Mouse (Mus musculus): ENCODE measurements around the gene Trp63. TPM values are rescaled to one million over a fixed set of nuclear protein-coding genes. Genes with fewer than 3 reads are reported as not detected.

Gene Trp63
- polyA plus RNA-seq, 1 experiment = 23.1 TPM

DNA sequence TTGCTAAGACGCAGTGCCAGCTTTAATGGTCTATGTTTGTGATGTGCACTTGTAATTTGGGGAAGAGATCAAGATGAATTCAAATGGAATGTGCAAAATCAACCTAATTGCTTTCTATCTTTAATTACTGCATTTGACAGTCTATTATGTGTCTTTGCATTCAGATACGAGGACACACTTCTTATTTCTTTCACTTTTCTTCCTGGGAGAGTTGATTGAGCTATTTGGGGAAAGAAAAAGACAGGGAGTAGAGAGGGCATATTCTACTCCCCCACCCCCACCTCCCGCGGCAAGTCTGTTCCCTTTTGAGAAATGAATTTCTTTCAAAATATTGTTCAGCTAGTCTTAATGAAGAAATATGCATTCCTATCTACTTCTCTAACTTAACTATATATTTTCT is 149.0 kb downstream of the Trp63 start:
- WGBS = 89% methylated on average over 4 of the region's 4 CpGs
- DNase-seq = no peak
- no peaks in the 10 kb centered on the region for H3K27me3 ChIP-seq (ENCODE audit: control insufficient read depth, insufficient read depth, low read length)
- no peaks in the 10 kb centered on the region for H3K4me1 ChIP-seq (replicated peaks; ENCODE audit: control insufficient read depth, insufficient read depth, low read length)
- H3K27ac ChIP-seq (ENCODE audit: control insufficient read depth, insufficient read depth, low read length) = no peak overlapping the region
- H3K36me3 ChIP-seq (ENCODE audit: control insufficient read depth, insufficient read depth, low read length) = no peaks in the 10 kb centered on the region
- no peak overlapping the region for H3K4me3 ChIP-seq (ENCODE audit: control insufficient read depth, insufficient read depth, low read length)
- no peak for TF ChIP-seq POLR2A (IDR thresholded peaks at IDR 0.05; ENCODE audit: control insufficient read depth, extremely low read depth, insufficient read depth, low read length, poor library complexity)
- no peak for TF ChIP-seq CTCF (IDR thresholded peaks at IDR 0.05; ENCODE audit: borderline replicate concordance, control insufficient read depth, extremely low read depth, insufficient read depth, low read length, poor library complexity)

DNA sequence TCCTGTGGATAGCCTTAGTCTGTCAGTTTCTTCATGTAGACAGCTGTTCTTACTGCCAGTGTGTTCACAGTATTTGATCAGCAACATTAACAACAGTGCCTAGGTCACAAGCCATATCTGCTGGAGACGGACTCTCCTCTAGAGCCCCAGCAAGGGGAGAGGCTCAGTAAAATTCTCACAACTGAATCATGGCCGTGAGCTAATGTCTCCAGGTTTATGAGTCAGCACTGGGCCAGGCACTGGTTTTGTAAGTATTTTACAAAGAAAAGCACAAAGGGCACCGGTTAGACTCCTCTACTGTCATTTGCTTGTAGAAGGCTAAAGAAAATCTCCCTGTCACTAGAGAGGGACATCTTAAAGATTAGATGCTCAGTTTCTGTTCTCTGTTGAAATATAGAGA is 151.7 kb downstream of the Trp63 start:
- DNase-seq = no peak
- TF ChIP-seq CTCF (IDR thresholded peaks at IDR 0.05; ENCODE audit: borderline replicate concordance, control insufficient read depth, extremely low read depth, insufficient read depth, low read length, poor library complexity) (no peak), POLR2A (IDR thresholded peaks at IDR 0.05; ENCODE audit: control insufficient read depth, extremely low read depth, insufficient read depth, low read length, poor library complexity) (no peak)
- H3K27ac ChIP-seq (ENCODE audit: control insufficient read depth, insufficient read depth, low read length) = no peak overlapping the region
- WGBS = 94% methylated on average over 3 of the region's 3 CpGs
- no peaks in the 10 kb centered on the region for H3K27me3 ChIP-seq (ENCODE audit: control insufficient read depth, insufficient read depth, low read length)
- no peaks in the 10 kb centered on the region for H3K4me1 ChIP-seq (replicated peaks; ENCODE audit: control insufficient read depth, insufficient read depth, low read length)
- no peaks in the 10 kb centered on the region for H3K36me3 ChIP-seq (ENCODE audit: control insufficient read depth, insufficient read depth, low read length)
- H3K4me3 ChIP-seq (ENCODE audit: control insufficient read depth, insufficient read depth, low read length) = no peak overlapping the region

DNA sequence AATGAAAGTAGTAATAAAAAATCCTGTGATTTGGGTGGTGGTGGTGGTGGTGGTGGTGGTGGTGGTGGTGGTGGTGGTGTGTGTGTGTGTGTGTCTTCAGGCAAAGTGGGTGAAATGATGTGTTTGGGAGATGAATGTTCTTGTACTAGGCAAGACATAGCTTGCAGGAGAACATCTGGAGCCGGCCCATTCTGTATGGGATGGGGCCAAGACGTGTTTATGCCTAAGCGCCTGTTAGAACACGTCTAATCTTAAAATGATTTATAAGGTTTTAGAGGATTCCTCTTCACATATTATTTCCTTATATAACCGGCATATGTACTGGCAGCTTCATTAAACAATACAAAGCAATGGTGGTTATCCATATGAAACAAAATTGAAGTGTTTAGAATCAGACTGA is 152.2 kb downstream of the Trp63 start:
- H3K36me3 ChIP-seq (ENCODE audit: control insufficient read depth, insufficient read depth, low read length) = no peaks in the 10 kb centered on the region
- WGBS = 94% methylated on average over 5 of the region's 5 CpGs
- TF ChIP-seq POLR2A (IDR thresholded peaks at IDR 0.05; ENCODE audit: control insufficient read depth, extremely low read depth, insufficient read depth, low read length, poor library complexity) (no peak), CTCF (IDR thresholded peaks at IDR 0.05; ENCODE audit: borderline replicate concordance, control insufficient read depth, extremely low read depth, insufficient read depth, low read length, poor library complexity) (no peak)
- H3K27me3 ChIP-seq (ENCODE audit: control insufficient read depth, insufficient read depth, low read length) = no peaks in the 10 kb centered on the region
- H3K27ac ChIP-seq (ENCODE audit: control insufficient read depth, insufficient read depth, low read length) = no peak overlapping the region
- DNase-seq = no peak
- no peak overlapping the region for H3K4me3 ChIP-seq (ENCODE audit: control insufficient read depth, insufficient read depth, low read length)
- no peaks in the 10 kb centered on the region for H3K4me1 ChIP-seq (replicated peaks; ENCODE audit: control insufficient read depth, insufficient read depth, low read length)

DNA sequence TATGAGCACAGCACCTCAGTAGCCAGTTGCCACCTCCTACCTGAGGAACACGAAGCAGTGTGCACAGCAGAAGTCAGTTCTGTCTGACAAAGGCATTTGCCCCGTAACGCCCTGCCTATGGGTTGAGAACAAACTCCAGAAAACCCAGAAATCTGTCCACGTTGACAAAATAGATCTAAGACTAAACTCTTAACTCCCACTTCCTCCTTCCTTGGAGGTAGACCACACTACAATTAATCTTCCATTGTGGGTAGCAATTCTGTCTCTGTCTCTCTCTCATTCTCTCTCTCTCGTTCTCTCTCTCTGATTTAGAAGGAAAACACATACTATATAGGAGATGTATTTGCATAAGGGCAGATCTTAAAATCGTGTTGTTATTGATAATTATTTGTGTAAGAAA is 159.4 kb downstream of the Trp63 start:
- H3K4me1 ChIP-seq (replicated peaks; ENCODE audit: control insufficient read depth, insufficient read depth, low read length) = no peaks in the 10 kb centered on the region
- TF ChIP-seq CTCF (IDR thresholded peaks at IDR 0.05; ENCODE audit: borderline replicate concordance, control insufficient read depth, extremely low read depth, insufficient read depth, low read length, poor library complexity) (no peak), POLR2A (IDR thresholded peaks at IDR 0.05; ENCODE audit: control insufficient read depth, extremely low read depth, insufficient read depth, low read length, poor library complexity) (no peak)
- H3K27ac ChIP-seq (ENCODE audit: control insufficient read depth, insufficient read depth, low read length) = no peak overlapping the region
- WGBS = 26% methylated on average over 6 of the region's 6 CpGs
- H3K27me3 ChIP-seq (ENCODE audit: control insufficient read depth, insufficient read depth, low read length) = no peaks in the 10 kb centered on the region
- no peak overlapping the region for H3K4me3 ChIP-seq (ENCODE audit: control insufficient read depth, insufficient read depth, low read length)
- no peak for DNase-seq
- H3K36me3 ChIP-seq (ENCODE audit: control insufficient read depth, insufficient read depth, low read length) = no peaks in the 10 kb centered on the region

DNA sequence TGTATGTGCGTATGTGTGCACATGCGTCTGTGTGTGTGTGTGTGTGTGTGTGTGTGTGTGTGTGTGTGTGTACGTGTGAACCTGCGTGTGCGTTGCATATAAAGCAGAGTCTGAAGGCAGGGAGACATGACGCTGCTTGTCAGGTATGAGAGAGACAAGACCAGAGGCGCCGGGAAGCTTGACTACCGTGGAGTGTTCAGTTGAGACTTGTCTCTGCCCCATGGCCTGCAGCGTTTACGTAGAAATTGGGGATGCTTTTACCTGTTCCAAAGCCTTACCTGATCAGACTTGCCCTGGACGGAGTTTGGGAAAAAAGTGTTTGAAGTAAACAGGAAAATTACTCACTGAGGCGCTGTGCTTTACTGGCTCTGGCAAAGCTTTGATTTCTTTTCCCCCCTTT is 160.1 kb downstream of the Trp63 start:
- Histone ChIP-seq H3K4me1 (replicated peaks; ENCODE audit: control insufficient read depth, insufficient read depth, low read length) (no peaks in the 10 kb centered on the region), H3K36me3 (ENCODE audit: control insufficient read depth, insufficient read depth, low read length) (no peaks in the 10 kb centered on the region), H3K27ac (ENCODE audit: control insufficient read depth, insufficient read depth, low read length) (no peak overlapping the region), H3K4me3 (ENCODE audit: control insufficient read depth, insufficient read depth, low read length) (no peak overlapping the region), H3K27me3 (ENCODE audit: control insufficient read depth, insufficient read depth, low read length) (no peaks in the 10 kb centered on the region)
- whole genome bisulfite sequencing = 91% methylated on average over 13 of the region's 13 CpGs
- TF ChIP-seq POLR2A (IDR thresholded peaks at IDR 0.05; ENCODE audit: control insufficient read depth, extremely low read depth, insufficient read depth, low read length, poor library complexity) = no peak
- no peak for TF ChIP-seq CTCF (IDR thresholded peaks at IDR 0.05; ENCODE audit: borderline replicate concordance, control insufficient read depth, extremely low read depth, insufficient read depth, low read length, poor library complexity)
- DNase-seq = no peak

DNA sequence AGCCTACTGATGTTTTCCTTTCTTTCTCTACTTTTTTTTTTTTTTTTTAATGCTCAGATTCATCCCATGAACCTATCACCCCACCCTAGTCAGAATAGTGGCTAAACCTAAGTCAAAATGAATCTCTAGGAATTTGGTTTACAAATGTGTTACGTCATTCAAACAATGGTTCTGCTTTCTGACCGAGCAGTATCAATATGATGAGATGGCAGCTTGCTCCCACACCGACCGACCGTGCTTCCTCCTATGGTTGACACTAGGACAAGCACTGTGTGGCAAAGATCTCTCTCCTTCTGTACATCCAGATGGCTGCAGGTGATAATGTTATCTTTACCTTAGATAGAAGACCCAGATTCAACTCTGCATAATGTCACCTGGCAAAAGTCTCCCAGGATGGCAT is 163.0 kb downstream of the Trp63 start:
- Histone ChIP-seq H3K27me3 (ENCODE audit: control insufficient read depth, insufficient read depth, low read length) (no peaks in the 10 kb centered on the region), H3K4me3 (ENCODE audit: control insufficient read depth, insufficient read depth, low read length) (no peak overlapping the region), H3K4me1 (replicated peaks; ENCODE audit: control insufficient read depth, insufficient read depth, low read length) (no peaks in the 10 kb centered on the region), H3K36me3 (ENCODE audit: control insufficient read depth, insufficient read depth, low read length) (no peaks in the 10 kb centered on the region), H3K27ac (ENCODE audit: control insufficient read depth, insufficient read depth, low read length) (no peak overlapping the region)
- 90% methylated on average over 5 of the region's 5 CpGs for whole genome bisulfite sequencing
- TF ChIP-seq CTCF (IDR thresholded peaks at IDR 0.05; ENCODE audit: borderline replicate concordance, control insufficient read depth, extremely low read depth, insufficient read depth, low read length, poor library complexity) (no peak), POLR2A (IDR thresholded peaks at IDR 0.05; ENCODE audit: control insufficient read depth, extremely low read depth, insufficient read depth, low read length, poor library complexity) (no peak)
- no peak for DNase-seq

DNA sequence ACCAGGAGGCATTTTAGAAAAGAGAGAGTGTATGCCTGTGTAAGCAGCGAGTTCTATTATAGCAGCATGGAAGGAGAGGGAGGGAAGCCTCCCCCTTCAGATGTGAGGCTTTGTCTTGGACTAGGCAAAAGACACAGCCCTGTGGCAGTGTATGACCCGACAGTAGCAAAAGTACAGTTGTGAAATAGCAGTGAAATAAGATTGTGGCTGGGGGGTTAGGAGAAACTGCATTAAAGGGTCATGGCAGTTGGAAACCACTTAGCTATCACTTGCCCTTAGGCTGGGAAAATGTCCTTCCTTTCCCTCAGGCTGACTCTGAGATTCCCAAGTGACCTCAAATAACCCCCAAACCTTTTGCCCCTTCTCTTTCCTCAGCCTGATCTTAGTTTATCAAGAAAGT is 164.9 kb downstream of the Trp63 start:
- no peak for TF ChIP-seq CTCF (IDR thresholded peaks at IDR 0.05; ENCODE audit: borderline replicate concordance, control insufficient read depth, extremely low read depth, insufficient read depth, low read length, poor library complexity)
- TF ChIP-seq POLR2A (IDR thresholded peaks at IDR 0.05; ENCODE audit: control insufficient read depth, extremely low read depth, insufficient read depth, low read length, poor library complexity) = no peak
- Histone ChIP-seq H3K27ac (ENCODE audit: control insufficient read depth, insufficient read depth, low read length) (no peak overlapping the region), H3K4me1 (replicated peaks; ENCODE audit: control insufficient read depth, insufficient read depth, low read length) (no peaks in the 10 kb centered on the region), H3K27me3 (ENCODE audit: control insufficient read depth, insufficient read depth, low read length) (no peaks in the 10 kb centered on the region), H3K4me3 (ENCODE audit: control insufficient read depth, insufficient read depth, low read length) (no peak overlapping the region), H3K36me3 (ENCODE audit: control insufficient read depth, insufficient read depth, low read length) (no peaks in the 10 kb centered on the region)
- no peak for DNase-seq
- WGBS = 85% methylated on average over 2 of the region's 2 CpGs

All from thymus, adult 2 months (tissue).